Mouse (Mus musculus): ENCODE results near the gene Ang. TPM values are rescaled to one million over a fixed set of nuclear protein-coding genes. Genes with fewer than 3 reads are reported as not detected.

The Ang gene
- total RNA-seq, 1 experiment: 1.2 TPM

- no peaks in the 10 kb centered on the region for H3K9me3 ChIP-seq (ENCODE audit: control insufficient read depth, insufficient read depth, low read depth, low read length)
- H3K9ac ChIP-seq (ENCODE audit: insufficient read depth, low read depth, low read length, poor library complexity, severe bottlenecking): no peak overlapping the region
- in situ Hi-C loops (cut with MboI; ENCODE audit: low sequenced_read_pairs in 2 of 2, unreplicated experiment in 2 of 2): no loop called here
- no peaks in the 10 kb centered on the region for H3K36me3 ChIP-seq (ENCODE audit: control insufficient read depth, insufficient read depth, low read length, poor library complexity, severe bottlenecking)
- H3K4me1 ChIP-seq (ENCODE audit: control insufficient read depth in 2 of 2, insufficient read depth in 2 of 2, low read length in 2 of 2, poor library complexity in 1 of 2): peaks cover 0 to 8% of the 10 kb centered on the region in 2 experiments; a peak in 1 of 4 replicates
- no peak overlapping the region for H3K27ac ChIP-seq (ENCODE audit: insufficient read depth, low read depth, low read length, poor library complexity, severe bottlenecking)
- no peak overlapping the region for H3K4me3 ChIP-seq (ENCODE audit: insufficient read depth in 1 of 2, low read depth in 1 of 2, low read length in 2 of 2, poor library complexity in 1 of 2, severe bottlenecking in 1 of 2)
- no peak for DNase-seq (ENCODE audit: low read depth, low spot score)
- TF ChIP-seq ZNF384 (IDR thresholded peaks at IDR 0.05; ENCODE audit: low read depth, low read length): no peak
- no peak for TF ChIP-seq MAFK (IDR thresholded peaks at IDR 0.05; ENCODE audit: insufficient read depth, low read depth, low read length)
- no peak for TF ChIP-seq HCFC1 (IDR thresholded peaks at IDR 0.05; ENCODE audit: borderline replicate concordance, insufficient read depth, low read length)
- TF ChIP-seq CHD2 (IDR thresholded peaks at IDR 0.05; ENCODE audit: low read depth, low read length): no peak
- no peak for TF ChIP-seq ZC3H11A (IDR thresholded peaks at IDR 0.05; ENCODE audit: borderline replicate concordance, low read depth, low read length)
Measured at GRCm38 (mm10) chr14:51127648-51128258, 36.8 kb downstream of the Ang start.

- in situ Hi-C loops (cut with MboI; ENCODE audit: low sequenced_read_pairs in 2 of 2, unreplicated experiment in 2 of 2): no loop called here
- H3K9ac ChIP-seq (ENCODE audit: insufficient read depth, low read depth, low read length, poor library complexity, severe bottlenecking): no peak overlapping the region
- H3K4me1 ChIP-seq (ENCODE audit: control insufficient read depth in 2 of 2, insufficient read depth in 2 of 2, low read length in 2 of 2, poor library complexity in 1 of 2): peaks cover 0 to 8% of the 10 kb centered on the region in 2 experiments; a peak in 1 of 4 replicates
- TF ChIP-seq ZC3H11A (IDR thresholded peaks at IDR 0.05; ENCODE audit: borderline replicate concordance, low read depth, low read length): no peak
- DNase-seq (ENCODE audit: low read depth, low spot score): no peak
- H3K9me3 ChIP-seq (ENCODE audit: control insufficient read depth, insufficient read depth, low read depth, low read length): no peaks in the 10 kb centered on the region
- no peak overlapping the region for H3K4me3 ChIP-seq (ENCODE audit: insufficient read depth in 1 of 2, low read depth in 1 of 2, low read length in 2 of 2, poor library complexity in 1 of 2, severe bottlenecking in 1 of 2)
- no peak overlapping the region for H3K27ac ChIP-seq (ENCODE audit: insufficient read depth, low read depth, low read length, poor library complexity, severe bottlenecking)
- H3K36me3 ChIP-seq (ENCODE audit: control insufficient read depth, insufficient read depth, low read length, poor library complexity, severe bottlenecking): no peaks in the 10 kb centered on the region
Measured at GRCm38 (mm10) chr14:51128775-51129623, 38.0 kb downstream of the Ang start.

DNA sequence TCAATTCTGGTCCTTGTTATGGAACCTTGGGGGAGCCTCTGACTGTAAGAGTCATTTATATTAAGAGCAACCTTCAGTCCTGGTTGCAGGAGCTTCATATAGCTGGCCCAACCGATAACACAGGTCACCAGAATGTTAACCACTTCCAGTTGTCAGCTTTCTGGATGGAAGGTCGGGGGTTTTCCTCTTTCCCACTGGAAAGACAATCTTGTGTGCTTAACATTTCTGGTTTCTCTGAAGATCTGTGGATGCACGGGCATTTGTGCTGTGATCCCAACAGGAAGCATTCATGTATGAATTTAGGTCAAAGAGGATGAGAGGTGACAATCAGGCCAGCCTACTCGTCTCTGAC is 38.6 kb downstream of the Ang start:
- Histone ChIP-seq H3K27ac (ENCODE audit: insufficient read depth, low read depth, low read length, poor library complexity, severe bottlenecking) (no peak overlapping the region), H3K4me3 (ENCODE audit: insufficient read depth in 1 of 2, low read depth in 1 of 2, low read length in 2 of 2, poor library complexity in 1 of 2, severe bottlenecking in 1 of 2) (no peak overlapping the region), H3K9ac (ENCODE audit: insufficient read depth, low read depth, low read length, poor library complexity, severe bottlenecking) (no peak overlapping the region), H3K36me3 (ENCODE audit: control insufficient read depth, insufficient read depth, low read length, poor library complexity, severe bottlenecking) (no peaks in the 10 kb centered on the region), H3K9me3 (ENCODE audit: control insufficient read depth, insufficient read depth, low read depth, low read length) (no peaks in the 10 kb centered on the region), H3K4me1 (ENCODE audit: control insufficient read depth in 2 of 2, insufficient read depth in 2 of 2, low read length in 2 of 2, poor library complexity in 1 of 2) (peaks cover 0 to 8% of the 10 kb centered on the region in 2 experiments; a peak in 1 of 4 replicates)
- in situ Hi-C loops (cut with MboI; ENCODE audit: low sequenced_read_pairs in 2 of 2, unreplicated experiment in 2 of 2): no loop called here
- DNase-seq (ENCODE audit: low read depth, low spot score): no peak
- TF ChIP-seq ZNF384 (IDR thresholded peaks at IDR 0.05; ENCODE audit: low read depth, low read length): no peak
- TF ChIP-seq CHD2 (IDR thresholded peaks at IDR 0.05; ENCODE audit: low read depth, low read length): no peak
- no peak for TF ChIP-seq ZC3H11A (IDR thresholded peaks at IDR 0.05; ENCODE audit: borderline replicate concordance, low read depth, low read length)

- Histone ChIP-seq H3K27ac (ENCODE audit: insufficient read depth, low read depth, low read length, poor library complexity, severe bottlenecking) (peak overlapping the region; percentile 4; the same call in 1 of the 2 replicates), H3K36me3 (ENCODE audit: control insufficient read depth, insufficient read depth, low read length, poor library complexity, severe bottlenecking) (no peaks in the 10 kb centered on the region), H3K9me3 (ENCODE audit: control insufficient read depth, insufficient read depth, low read depth, low read length) (no peaks in the 10 kb centered on the region), H3K9ac (ENCODE audit: insufficient read depth, low read depth, low read length, poor library complexity, severe bottlenecking) (no peak overlapping the region), H3K4me3 (ENCODE audit: insufficient read depth in 1 of 2, low read depth in 1 of 2, low read length in 2 of 2, poor library complexity in 1 of 2, severe bottlenecking in 1 of 2) (no peak overlapping the region), H3K4me1 (ENCODE audit: control insufficient read depth in 2 of 2, insufficient read depth in 2 of 2, low read length in 2 of 2, poor library complexity in 1 of 2) (peaks cover 0 to 8% of the 10 kb centered on the region in 2 experiments; a peak in 1 of 4 replicates)
- TF ChIP-seq MAFK (IDR thresholded peaks at IDR 0.05; ENCODE audit: insufficient read depth, low read depth, low read length) (no peak), ZNF384 (IDR thresholded peaks at IDR 0.05; ENCODE audit: low read depth, low read length) (no peak), ZC3H11A (IDR thresholded peaks at IDR 0.05; ENCODE audit: borderline replicate concordance, low read depth, low read length) (no peak), HCFC1 (IDR thresholded peaks at IDR 0.05; ENCODE audit: borderline replicate concordance, insufficient read depth, low read length) (no peak), CHD2 (IDR thresholded peaks at IDR 0.05; ENCODE audit: low read depth, low read length) (no peak)
- in situ Hi-C loops (cut with MboI; ENCODE audit: low sequenced_read_pairs in 2 of 2, unreplicated experiment in 2 of 2): no loop called here
- DNase-seq (ENCODE audit: low read depth, low spot score): no peak
Measured at GRCm38 (mm10) chr14:51130315-51130940, 39.5 kb downstream of the Ang start.

Data from ES-E14 (cell line).